Mouse (Mus musculus): ENCODE data around the gene Ptov1. TPM values are rescaled to one million over a fixed set of nuclear protein-coding genes. Genes with fewer than 3 reads are reported as not detected.

The Ptov1 gene
- polyA plus RNA-seq, 1 experiment from 2014 or later, result 239 TPM

GRCm38 (mm10) chr7:44864595-44865542 is 4.7 kb downstream of the Ptov1 start:
- Histone ChIP-seq H3K27me3 (replicated peaks) (no peaks in the 10 kb centered on the region), H3K4me2 (replicated peaks) (no peak overlapping the region; the same call in 1 of the 2 replicates), H3K4me3 (replicated peaks) (no peak overlapping the region), H3K4me1 (replicated peaks) (peaks cover 59% of the 10 kb centered on the region), H3K36me3 (peaks cover 38% of the 10 kb centered on the region), H3K9me3 (no peaks in the 10 kb centered on the region), H3K27ac (peak overlapping the region; percentile 9; the same call in 1 of the 2 replicates), H3K9ac (no peak overlapping the region)
- 79% methylated on average over 24 of the region's 24 CpGs for WGBS
- no peak for ATAC-seq

GRCm38 (mm10) chr7:44863982-44864494 is 5.5 kb downstream of the Ptov1 start:
- H3K36me3 ChIP-seq, result peaks cover 38% of the 10 kb centered on the region

GRCm38 (mm10) chr7:44863210-44863609 is 6.4 kb downstream of the Ptov1 start:
- Histone ChIP-seq H3K4me3 (replicated peaks) (no peak overlapping the region), H3K4me1 (replicated peaks) (peaks cover 59% of the 10 kb centered on the region), H3K9me3 (no peaks in the 10 kb centered on the region), H3K27ac (no peak overlapping the region), H3K9ac (no peak overlapping the region), H3K27me3 (replicated peaks) (no peaks in the 10 kb centered on the region), H3K36me3 (peaks cover 38% of the 10 kb centered on the region), H3K4me2 (replicated peaks) (no peak overlapping the region)
- 86% methylated on average over 14 of the region's 14 CpGs for WGBS
- ATAC-seq, result no peak

More at GRCm38 (mm10) chr7:44863982-44864494, 5.5 kb downstream of the Ptov1 start:
- Histone ChIP-seq H3K27ac (no peak overlapping the region), H3K4me3 (replicated peaks) (no peak overlapping the region), H3K27me3 (replicated peaks) (no peaks in the 10 kb centered on the region), H3K9me3 (no peaks in the 10 kb centered on the region), H3K4me1 (replicated peaks) (peaks cover 59% of the 10 kb centered on the region), H3K9ac (no peak overlapping the region), H3K4me2 (replicated peaks) (no peak overlapping the region)
- WGBS, result 84% methylated on average over 11 of the region's 11 CpGs
- no peak for ATAC-seq

- Histone ChIP-seq H3K27ac (no peak overlapping the region), H3K4me3 (replicated peaks) (no peak overlapping the region), H3K9me3 (no peaks in the 10 kb centered on the region), H3K27me3 (replicated peaks) (no peaks in the 10 kb centered on the region), H3K36me3 (peaks cover 38% of the 10 kb centered on the region), H3K4me2 (replicated peaks) (no peak overlapping the region), H3K4me1 (replicated peaks) (peaks cover 59% of the 10 kb centered on the region), H3K9ac (no peak overlapping the region)
- no peak for ATAC-seq
- 83% methylated on average over 8 of the region's 8 CpGs for WGBS
These were observed 7.2 kb downstream of the Ptov1 start for GRCm38 (mm10) chr7:44862434-44862833.

GRCm38 (mm10) chr7:44861429-44861816 is 8.2 kb downstream of the Ptov1 start:
- Histone ChIP-seq H3K9me3 (no peaks in the 10 kb centered on the region), H3K4me3 (replicated peaks) (no peak overlapping the region), H3K4me2 (replicated peaks) (no peak overlapping the region), H3K9ac (no peak overlapping the region), H3K4me1 (replicated peaks) (peaks cover 53% of the 10 kb centered on the region), H3K27me3 (replicated peaks) (no peaks in the 10 kb centered on the region), H3K27ac (no peak overlapping the region), H3K36me3 (peaks cover 38% of the 10 kb centered on the region)
- no peak for ATAC-seq
- WGBS, result 76% methylated on average over 14 of the region's 14 CpGs

GRCm38 (mm10) chr7:44860576-44861428 is 8.8 kb downstream of the Ptov1 start:
- Histone ChIP-seq H3K36me3 (peaks cover 38% of the 10 kb centered on the region), H3K9ac (no peak overlapping the region), H3K9me3 (no peaks in the 10 kb centered on the region), H3K4me2 (replicated peaks) (no peak overlapping the region), H3K4me1 (replicated peaks) (peaks cover 49% of the 10 kb centered on the region), H3K27ac (peak overlapping the region; percentile 48; the same call in 1 of the 2 replicates), H3K27me3 (replicated peaks) (no peaks in the 10 kb centered on the region), H3K4me3 (replicated peaks) (no peak overlapping the region)
- ATAC-seq, result peak; percentile 32; the same call in 1 of the 2 replicates
- WGBS, result 56% methylated on average over 22 of the region's 22 CpGs

- no peak for ATAC-seq
- Histone ChIP-seq H3K4me2 (replicated peaks) (no peak overlapping the region), H3K36me3 (peaks cover 34% of the 10 kb centered on the region), H3K9ac (no peak overlapping the region), H3K27ac (0 out of 2 replicates have a peak overlapping the region, but pooled peaks have one; percentile 22), H3K4me3 (replicated peaks) (no peak overlapping the region), H3K4me1 (replicated peaks) (peaks cover 46% of the 10 kb centered on the region), H3K27me3 (replicated peaks) (no peaks in the 10 kb centered on the region), H3K9me3 (no peaks in the 10 kb centered on the region)
- WGBS, result 92% methylated on average over 11 of the region's 11 CpGs
These were observed 9.7 kb downstream of the Ptov1 start for GRCm38 (mm10) chr7:44859896-44860295.

- Histone ChIP-seq H3K27ac (peak overlapping the region; percentile 22; the same call in 1 of the 2 replicates), H3K27me3 (replicated peaks) (no peaks in the 10 kb centered on the region), H3K4me1 (replicated peaks) (peaks cover 57% of the 10 kb centered on the region), H3K9me3 (no peaks in the 10 kb centered on the region), H3K36me3 (peaks cover 19% of the 10 kb centered on the region), H3K4me3 (replicated peaks) (peak overlapping the region; percentile 61), H3K4me2 (replicated peaks) (peak overlapping the region; percentile 82), H3K9ac (peak overlapping the region; percentile 71; the same call in 1 of the 2 replicates)
- WGBS, result 27% methylated on average over 8 of the region's 8 CpGs
- ATAC-seq, result no peak
These were observed 11.7 kb downstream of the Ptov1 start for GRCm38 (mm10) chr7:44857905-44858304.

- peak within 1 kb of the TSS; percentile 61 for H3K4me3 ChIP-seq (replicated peaks)
- H3K9ac ChIP-seq, result peak within 1 kb of the TSS; percentile 71
- peaks cover 17% of the 10 kb centered on the region for H3K36me3 ChIP-seq
- H3K4me2 ChIP-seq (replicated peaks), result peak within 1 kb of the TSS; percentile 82
- H3K27ac ChIP-seq, result peak within 1 kb of the TSS; percentile 91
- peak; percentile 57 for ATAC-seq
- H3K4me1 ChIP-seq (replicated peaks), result peaks cover 63% of the 10 kb centered on the region
- under 1% methylated on average over 32 of the region's 32 CpGs for WGBS
- H3K27me3 ChIP-seq (replicated peaks), result no peaks in the 10 kb centered on the region
- no peaks in the 10 kb centered on the region for H3K9me3 ChIP-seq
These were observed 12.5 kb downstream of the Ptov1 start, which contains the start of gene Pnkp for GRCm38 (mm10) chr7:44857042-44857552. Gene Pnkp (plus strand): TSS chr7:44857139.

GRCm38 (mm10) chr7:44856265-44856916 is 13.2 kb downstream of the Ptov1 start:
- H3K36me3 ChIP-seq, result peaks cover 15% of the 10 kb centered on the region
- H3K9me3 ChIP-seq, result no peaks in the 10 kb centered on the region
- H3K4me3 ChIP-seq (replicated peaks), result peak overlapping the region; percentile 61
- WGBS, result 62% methylated on average over 9 of the region's 9 CpGs
- peak overlapping the region; percentile 71; the same call in 1 of the 2 replicates for H3K9ac ChIP-seq
- peak overlapping the region; percentile 82 for H3K4me2 ChIP-seq (replicated peaks)
- peak overlapping the region; percentile 91 for H3K27ac ChIP-seq
- H3K27me3 ChIP-seq (replicated peaks), result no peaks in the 10 kb centered on the region
- no peak for ATAC-seq
- H3K4me1 ChIP-seq (replicated peaks), result peaks cover 64% of the 10 kb centered on the region

GRCm38 (mm10) chr7:44855036-44855435 is 14.6 kb downstream of the Ptov1 start:
- Histone ChIP-seq H3K27ac (peak overlapping the region; percentile 98), H3K36me3 (peaks cover 13% of the 10 kb centered on the region), H3K4me3 (replicated peaks) (peak overlapping the region; percentile 49), H3K9me3 (no peaks in the 10 kb centered on the region), H3K4me1 (replicated peaks) (peaks cover 62% of the 10 kb centered on the region), H3K4me2 (replicated peaks) (peak overlapping the region; percentile 88), H3K27me3 (replicated peaks) (no peaks in the 10 kb centered on the region), H3K9ac (peak overlapping the region; percentile 71)
- WGBS, result 37% methylated on average over 10 of the region's 10 CpGs
- peak; percentile 9 for ATAC-seq

Measured in intestine, embryonic 15.5 days (tissue).